Mouse (Mus musculus) thymus, adult 2 months (tissue): ENCODE results near the gene Cygb. TPM values are rescaled to one million over a fixed set of nuclear protein-coding genes. Genes with fewer than 3 reads are reported as not detected.

Experiments
- DNase-seq: peaks from one replicate; pipeline ENCODE4 v3.0.0; 2021
- H3K27ac ChIP-seq: fragments of 200-500 bp; 2 replicates; pipeline ENCODE4 v1.5.1; 2012; ENCODE audit warnings: low read length, control low read depth; ENCODE audit not compliant: control insufficient read depth, insufficient read depth
- H3K27me3 ChIP-seq: fragments of 200-500 bp; 2 replicates; pipeline ENCODE4 v1.6.1; 2012; ENCODE audit warnings: mild to moderate bottlenecking, low read length, moderate library complexity, mixed read lengths; ENCODE audit not compliant: control insufficient read depth, insufficient read depth
- H3K36me3 ChIP-seq: fragments of 200-500 bp; 2 replicates; pipeline ENCODE4 v1.6.1; 2012; ENCODE audit warnings: mild to moderate bottlenecking, low read length, moderate library complexity; ENCODE audit not compliant: control insufficient read depth, insufficient read depth
- H3K4me1 ChIP-seq: fragments of 200-500 bp; replicated peaks from 2 replicates; pipeline ENCODE4 v1.6.1; 2012; ENCODE audit warnings: low read length; ENCODE audit not compliant: control insufficient read depth, insufficient read depth
- H3K4me3 ChIP-seq: fragments of 200-500 bp; 2 replicates; pipeline ENCODE4 v1.5.1; 2012; ENCODE audit warnings: mild to moderate bottlenecking, low read length, control low read depth, moderate library complexity; ENCODE audit not compliant: control insufficient read depth, insufficient read depth
- CTCF ChIP-seq: fragments of 200-500 bp; IDR thresholded peaks from 2 replicates; pipeline ENCODE4 v1.5.1; 2012; ENCODE audit warnings: mild to moderate bottlenecking, control low read depth, low read length, moderate library complexity, borderline replicate concordance; ENCODE audit not compliant: control insufficient read depth, poor library complexity, insufficient read depth; ENCODE audit errors: extremely low read depth
- POLR2A ChIP-seq: fragments of 200-500 bp; IDR thresholded peaks from 2 replicates; pipeline ENCODE4 v1.6.1; 2012; ENCODE audit warnings: mild to moderate bottlenecking, low read length, control low read depth, moderate library complexity; ENCODE audit not compliant: control insufficient read depth, poor library complexity, insufficient read depth; ENCODE audit errors: extremely low read depth
- WGBS: fragments of 180-500 bp; shearing (Covaris S2); methylation state at CpG from one replicate; pipeline ENCODE4 v1.1.7; 2018; 5-methylcytosine and 5-hydroxymethylcytosine counted together
- polyA plus RNA-seq: library from polyadenylated mRNA; depleted of rRNA; stranded (reverse); fragments of >200 nt; gene quantifications from 2 replicates; pipeline ENCODE4 v1.2.3, GENCODE M21; 2012

Gene Cygb
- polyA plus RNA-seq, 1 experiment = 14.0 TPM

- Histone ChIP-seq H3K27ac (no peak overlapping the region), H3K27me3 (peaks cover 10% of the 10 kb centered on the region; the same call in 1 of the 2 replicates), H3K36me3 (no peaks in the 10 kb centered on the region), H3K4me1 (no peaks in the 10 kb centered on the region), H3K4me3 (0 out of 2 replicates have a peak overlapping the region, but pooled peaks have one; percentile 1)
- no peak for DNase-seq
- WGBS = 80% methylated on average over 4 of the region's 4 CpGs
- no peak for TF ChIP-seq POLR2A
- no peak for TF ChIP-seq CTCF
Observed at GRCm38 (mm10) chr11:116693899-116694249, 39.8 kb upstream of the Cygb start.

DNA sequence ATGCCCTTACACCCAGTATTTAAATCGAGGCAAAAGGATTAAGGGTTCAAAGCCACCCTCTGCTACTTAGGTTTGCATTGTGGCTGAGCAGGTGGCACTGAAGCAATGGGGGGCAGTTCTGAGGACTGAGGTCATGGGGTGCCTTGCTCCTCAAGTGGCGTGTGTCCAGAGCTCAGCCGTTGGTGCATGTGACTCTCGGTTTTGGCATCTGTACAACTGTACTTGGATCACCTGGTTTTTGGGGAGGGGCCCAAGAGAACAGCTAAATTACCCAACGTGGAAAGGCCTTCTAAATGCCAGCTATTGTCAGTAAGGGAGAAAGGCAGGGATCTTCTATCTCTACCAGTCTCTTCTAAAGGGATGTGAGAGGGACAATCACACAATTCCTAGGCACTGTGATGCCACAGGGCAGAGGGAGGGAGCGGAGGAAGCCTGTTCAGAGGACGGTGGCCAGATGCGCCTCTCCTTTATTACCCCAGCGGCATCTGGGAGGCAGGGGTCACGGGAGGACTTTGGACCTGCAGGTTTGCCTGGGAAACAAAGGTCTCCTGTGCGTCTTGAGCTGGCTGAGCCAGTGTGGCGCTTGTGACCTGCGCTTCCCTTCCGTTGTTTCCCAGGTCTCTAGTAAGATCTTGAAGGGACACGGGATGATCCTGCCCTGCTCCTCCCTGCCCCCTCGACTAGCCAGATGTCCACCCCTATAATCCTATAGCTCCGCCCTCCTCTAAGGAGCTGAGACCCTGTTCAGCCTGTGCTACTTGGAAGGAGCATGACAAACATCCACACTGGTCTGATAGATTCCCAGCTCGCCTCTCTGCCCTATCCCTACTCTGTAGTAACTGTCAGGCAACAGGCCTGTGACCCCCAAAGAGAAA lies 36.8 kb upstream of the Cygb start:
- no peak for TF ChIP-seq CTCF
- no peak for TF ChIP-seq POLR2A
- H3K4me1 ChIP-seq = peaks cover 9% of the 10 kb centered on the region
- 89% methylated on average over 18 of the region's 18 CpGs for WGBS
- DNase-seq = no peak
- H3K27me3 ChIP-seq = peaks cover 10% of the 10 kb centered on the region; the same call in 1 of the 2 replicates
- no peak overlapping the region for H3K4me3 ChIP-seq
- H3K27ac ChIP-seq = no peak overlapping the region
- H3K36me3 ChIP-seq = no peaks in the 10 kb centered on the region

GRCm38 (mm10) chr11:116689622-116690021 lies 35.5 kb upstream of the Cygb start:
- no peaks in the 10 kb centered on the region for H3K36me3 ChIP-seq
- H3K4me1 ChIP-seq = peaks cover 9% of the 10 kb centered on the region
- TF ChIP-seq CTCF (no peak), POLR2A (no peak)
- DNase-seq = no peak
- H3K27ac ChIP-seq = no peak overlapping the region
- 97% methylated on average over 10 of the region's 10 CpGs for WGBS
- no peak overlapping the region for H3K4me3 ChIP-seq
- H3K27me3 ChIP-seq = peaks cover 5% of the 10 kb centered on the region; the same call in 1 of the 2 replicates

- Histone ChIP-seq H3K4me3 (no peak overlapping the region), H3K4me1 (peaks cover 9% of the 10 kb centered on the region), H3K27ac (peak overlapping the region; percentile 31; the same call in 1 of the 2 replicates), H3K36me3 (no peaks in the 10 kb centered on the region), H3K27me3 (no peaks in the 10 kb centered on the region)
- no peak for TF ChIP-seq CTCF
- TF ChIP-seq POLR2A = no peak
- DNase-seq = peak; percentile 21
- WGBS = 33% methylated on average over 8 of the region's 8 CpGs
Observed at GRCm38 (mm10) chr11:116687897-116688296, 33.8 kb upstream of the Cygb start.

DNA sequence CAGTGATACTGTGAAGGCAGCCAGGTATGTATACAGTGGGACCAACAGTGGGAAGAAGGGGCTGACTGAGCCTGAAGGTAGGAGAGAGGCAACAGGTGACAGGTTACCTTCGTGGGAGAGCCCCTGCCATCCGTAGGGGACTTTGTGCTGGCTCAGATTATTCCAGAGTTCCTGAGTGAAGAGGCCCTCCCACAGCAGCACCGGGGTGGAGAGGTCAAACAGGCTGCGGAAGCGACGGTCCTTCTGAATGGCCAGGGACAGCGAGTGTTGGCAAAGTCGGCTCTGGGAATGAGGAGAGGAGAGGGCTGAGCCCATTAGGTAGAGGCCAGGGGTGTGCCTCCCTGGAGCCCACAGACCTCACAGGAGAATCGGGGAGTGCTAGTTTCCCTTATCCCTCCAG lies 31.6 kb upstream of the Cygb start:
- TF ChIP-seq POLR2A (no peak), CTCF (no peak)
- 95% methylated on average over 9 of the region's 9 CpGs for WGBS
- H3K36me3 ChIP-seq = no peaks in the 10 kb centered on the region
- H3K4me1 ChIP-seq = peaks cover 9% of the 10 kb centered on the region
- H3K27me3 ChIP-seq = no peaks in the 10 kb centered on the region
- H3K4me3 ChIP-seq = no peak overlapping the region
- no peak overlapping the region for H3K27ac ChIP-seq
- DNase-seq = no peak

GRCm38 (mm10) chr11:116683777-116684176 lies 29.7 kb upstream of the Cygb start:
- no peaks in the 10 kb centered on the region for H3K27me3 ChIP-seq
- H3K4me1 ChIP-seq = peaks cover 9% of the 10 kb centered on the region
- no peak overlapping the region for H3K4me3 ChIP-seq
- no peak for DNase-seq
- no peak for TF ChIP-seq POLR2A
- TF ChIP-seq CTCF = no peak
- no peak overlapping the region for H3K27ac ChIP-seq
- no peaks in the 10 kb centered on the region for H3K36me3 ChIP-seq
- WGBS = 89% methylated on average over 4 of the region's 4 CpGs

- DNase-seq = no peak
- Histone ChIP-seq H3K27me3 (no peaks in the 10 kb centered on the region), H3K36me3 (no peaks in the 10 kb centered on the region), H3K27ac (no peak overlapping the region), H3K4me1 (peaks cover 2% of the 10 kb centered on the region; the same call in 1 of the 2 replicates), H3K4me3 (no peak overlapping the region)
- TF ChIP-seq CTCF = no peak
- no peak for TF ChIP-seq POLR2A
- WGBS = 93% methylated on average over 14 of the region's 14 CpGs
Observed at GRCm38 (mm10) chr11:116682501-116683144, 28.5 kb upstream of the Cygb start.
